Mouse (Mus musculus) retina, adult 2 months (tissue): ENCODE data around the gene Dazap1.
A peak's percentile ranks its signal among the peaks of the same experiment; 100 is the strongest.

ENCODE experiments used
- DNase-seq: peaks from one replicate; pipeline ENCODE4 v3.0.0-alpha.2; 2012; ENCODE audit warnings: low read depth, low spot score

The Dazap1 gene

DNA sequence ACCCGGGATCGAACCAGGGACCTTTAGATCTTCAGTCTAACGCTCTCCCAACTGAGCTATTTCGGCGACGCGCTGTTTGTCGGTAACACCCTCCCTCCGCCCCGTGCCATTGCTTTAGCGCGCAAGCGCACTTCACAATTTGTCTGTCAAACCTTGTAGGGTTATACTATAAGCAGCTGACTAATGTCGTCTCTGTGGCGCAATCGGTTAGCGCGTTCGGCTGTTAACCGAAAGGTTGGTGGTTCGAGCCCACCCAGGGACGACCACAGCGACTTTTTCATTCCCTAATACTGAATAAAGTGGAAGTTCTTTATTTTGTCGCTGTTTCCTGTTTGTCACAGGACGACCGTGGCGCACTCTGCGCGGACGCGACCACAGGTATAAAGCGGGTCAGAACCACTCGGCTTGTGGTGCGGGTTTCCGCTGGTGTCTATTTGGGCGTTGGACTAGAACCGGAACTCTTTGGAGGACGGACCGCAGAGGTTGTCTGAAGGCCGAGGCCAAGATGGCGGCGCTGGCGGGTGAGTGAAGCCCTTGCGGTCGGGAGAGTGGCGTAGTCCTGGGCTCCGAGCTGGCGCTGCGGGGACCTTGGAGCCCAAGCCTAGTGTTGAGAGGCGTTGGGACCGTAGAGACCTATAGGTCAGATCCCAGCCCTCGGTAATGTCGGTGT is 12.2 kb upstream of the Dazap1 start, which contains the start of gene Ndufs7:
Gene Ndufs7 (plus strand): TSS at position 151 of the 670 bp plus-strand sequence.
- peak; percentile 94 for DNase-seq

DNA sequence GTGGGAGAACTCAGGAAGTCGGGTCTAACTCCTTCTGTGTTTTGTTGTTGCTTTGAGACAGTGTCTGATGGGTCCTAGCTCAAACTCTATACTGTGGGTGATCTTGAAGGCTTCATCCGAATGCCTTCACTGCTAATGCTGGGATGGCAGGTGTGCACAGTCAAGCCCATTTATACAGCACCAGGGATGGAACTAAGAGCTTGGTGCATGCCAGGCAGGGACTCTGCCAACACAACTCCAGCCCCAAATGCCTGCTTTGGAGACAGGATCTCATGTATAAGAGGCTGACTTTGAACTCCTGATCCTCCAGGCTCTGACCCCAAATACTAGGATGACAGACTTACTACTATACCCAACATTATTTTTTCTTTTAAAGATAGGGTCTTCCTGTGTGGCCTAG is 11.2 kb upstream of the Dazap1 start:
- no peak for DNase-seq

DNA sequence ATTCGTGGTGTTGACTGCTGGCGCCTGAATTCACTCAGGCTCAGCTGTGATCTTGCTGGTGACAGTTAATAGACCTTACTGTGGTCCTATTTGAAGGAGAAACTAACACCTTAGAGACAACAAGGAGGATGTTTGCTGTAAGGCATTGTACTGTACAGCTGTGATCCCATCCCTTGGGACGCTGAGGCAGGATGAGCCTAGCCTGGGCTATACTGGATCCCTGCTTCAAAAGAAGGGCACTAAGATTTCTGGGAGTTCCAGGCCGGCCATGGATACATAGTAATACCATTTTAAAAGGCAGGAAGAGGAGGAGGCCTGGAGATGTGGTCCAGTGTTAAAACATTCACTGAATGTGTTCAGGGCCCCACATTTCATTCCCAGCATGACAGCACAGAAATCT is 10.7 kb upstream of the Dazap1 start:
- no peak for DNase-seq

DNA sequence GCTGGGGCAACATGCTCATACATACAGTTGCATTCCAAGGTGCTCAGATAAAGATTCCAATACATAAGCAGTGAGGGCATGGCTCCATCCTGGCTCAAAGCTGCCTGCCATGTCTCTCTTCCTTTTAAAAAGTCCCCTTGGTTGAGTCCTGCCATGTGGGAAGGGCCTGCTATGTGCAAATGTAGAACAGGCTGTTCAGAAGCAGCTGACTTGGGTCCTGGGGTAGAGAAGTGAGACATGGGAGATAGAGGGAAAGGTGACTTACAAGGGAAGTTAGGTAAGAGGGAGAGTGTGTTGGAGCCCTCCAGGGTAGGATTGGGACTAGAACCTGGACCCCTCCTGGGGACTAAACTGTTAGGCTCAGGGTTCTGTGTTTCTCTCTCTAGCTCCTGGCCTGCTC is 9.3 kb upstream of the Dazap1 start:
- DNase-seq: no peak

DNA sequence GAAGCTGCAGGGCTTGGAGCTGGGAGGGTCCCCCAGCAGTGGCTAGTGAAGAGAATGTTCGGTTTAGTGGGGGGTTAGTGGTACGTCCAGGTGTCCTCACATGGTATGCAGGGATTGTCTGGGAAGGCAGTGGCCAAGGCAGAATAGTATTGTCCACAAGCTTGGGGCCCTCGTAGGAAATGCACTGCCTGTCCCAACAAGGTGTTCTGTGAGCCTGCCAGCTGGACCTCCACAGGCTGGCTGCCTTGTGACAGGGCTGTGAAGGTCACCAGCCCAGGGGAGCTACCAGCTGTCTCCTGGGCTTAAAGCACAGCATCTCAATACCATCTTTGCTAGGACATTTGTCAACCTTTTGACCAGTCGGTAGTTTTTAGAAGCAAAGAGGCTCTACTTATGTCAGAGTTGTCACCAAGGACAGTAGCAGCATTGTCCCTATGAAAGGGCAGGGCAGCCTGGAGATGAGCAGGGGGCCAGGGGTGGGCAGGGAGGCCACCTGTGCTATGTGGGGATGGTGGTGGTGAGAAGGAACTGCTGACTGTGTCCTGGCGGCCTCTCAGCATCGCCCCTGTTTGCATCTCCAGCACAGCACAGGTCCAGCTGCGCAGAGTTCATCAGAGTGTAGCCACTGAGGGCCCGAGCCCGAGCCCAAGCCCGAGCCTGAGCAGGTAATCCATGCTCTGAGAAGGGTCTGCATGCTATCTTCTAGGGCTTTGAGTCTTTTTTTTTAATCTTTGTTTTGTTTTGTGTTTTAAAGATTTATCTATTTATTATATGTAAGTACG is 8.6 kb upstream of the Dazap1 start:
- DNase-seq: no peak

DNA sequence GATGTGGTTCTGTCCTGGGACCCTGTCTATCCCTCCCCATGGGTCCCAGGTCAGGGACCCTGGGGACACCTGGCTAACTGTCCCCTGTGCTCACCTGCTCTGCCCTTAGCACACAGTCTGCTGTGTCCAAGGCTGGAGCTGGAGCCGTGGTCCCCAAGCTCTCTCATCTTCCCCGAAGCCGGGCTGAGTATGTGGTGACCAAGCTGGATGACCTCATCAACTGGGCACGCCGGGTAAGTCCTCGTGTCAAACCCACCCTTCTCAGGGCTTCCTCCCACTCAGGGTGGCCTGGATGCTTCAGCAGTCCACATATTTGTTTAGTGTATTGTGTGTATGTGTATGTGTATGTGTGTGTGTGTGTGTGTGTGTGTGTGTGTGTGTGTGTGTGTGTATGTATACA is 7.7 kb upstream of the Dazap1 start:
- no peak for DNase-seq

DNA sequence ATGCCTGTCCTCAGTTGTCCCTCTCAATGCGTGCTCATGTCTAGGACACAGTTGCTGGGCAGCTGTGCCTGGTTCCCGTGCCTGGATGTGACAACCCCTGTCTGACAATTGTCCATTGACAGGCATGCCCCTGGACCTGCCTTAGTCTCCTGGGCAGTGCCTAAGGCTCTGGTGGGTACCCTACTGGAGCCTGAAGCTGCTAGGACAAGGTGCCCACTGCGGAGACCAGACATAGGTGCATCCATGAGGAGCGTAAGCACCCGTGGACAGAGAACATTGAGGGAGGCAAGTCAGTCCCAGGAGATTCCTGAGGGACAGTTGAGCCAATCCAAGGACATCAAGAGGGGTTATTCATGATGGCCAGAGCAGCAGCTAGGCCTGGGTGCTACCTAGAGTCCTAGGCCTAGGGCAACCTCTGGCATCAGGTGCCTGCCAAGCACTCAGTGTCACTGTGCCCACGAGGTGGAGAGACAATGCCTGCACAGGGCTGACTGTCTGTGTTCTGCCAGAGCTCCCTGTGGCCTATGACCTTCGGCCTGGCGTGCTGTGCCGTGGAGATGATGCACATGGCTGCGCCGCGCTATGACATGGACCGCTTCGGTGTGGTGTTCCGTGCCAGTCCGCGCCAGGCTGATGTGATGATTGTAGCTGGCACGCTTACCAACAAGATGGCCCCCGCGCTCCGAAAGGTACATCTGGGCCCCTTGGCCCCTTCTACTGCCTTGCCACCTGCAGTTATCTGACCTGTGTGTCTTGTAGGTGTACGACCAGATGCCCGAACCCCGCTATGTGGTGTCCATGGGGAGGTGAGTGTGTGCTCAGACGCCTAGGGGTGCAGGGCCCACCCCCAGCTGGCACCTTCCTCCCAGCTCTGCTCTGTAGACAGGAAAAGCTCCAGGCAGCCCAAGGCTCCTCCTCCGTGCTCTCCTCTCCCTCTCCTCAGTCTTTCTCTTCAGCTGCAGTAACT is 6.7 kb upstream of the Dazap1 start:
- DNase-seq: no peak

DNA sequence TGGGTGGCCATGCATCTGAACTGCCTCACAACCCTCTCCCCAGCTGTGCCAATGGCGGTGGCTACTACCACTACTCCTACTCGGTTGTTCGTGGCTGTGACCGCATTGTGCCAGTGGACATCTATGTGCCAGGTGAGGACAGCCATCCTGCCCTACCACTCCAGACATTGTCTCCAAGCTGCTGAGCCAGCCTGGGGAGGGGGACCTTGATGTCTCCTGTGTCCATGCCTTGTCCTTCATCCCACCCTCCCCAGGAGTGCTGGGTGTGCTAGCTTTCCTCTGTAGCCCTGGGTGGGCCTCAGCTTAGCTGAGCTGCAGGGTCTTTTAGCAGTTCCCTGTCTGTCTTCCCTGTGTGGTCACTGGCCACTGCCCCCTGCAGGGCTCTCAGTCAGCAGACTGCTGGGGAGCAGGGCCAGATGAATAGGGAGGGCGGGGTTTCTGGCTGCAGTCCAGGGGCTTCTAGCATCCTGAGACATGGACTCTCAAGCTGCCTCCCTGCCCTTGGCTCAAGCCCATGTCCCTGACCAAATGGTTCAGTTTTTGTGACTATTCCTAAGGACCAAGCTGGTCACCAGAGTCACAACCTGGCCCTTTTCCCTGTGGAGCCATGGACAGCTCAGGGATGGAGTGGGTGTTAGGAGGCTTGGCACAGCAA is 5.3 kb upstream of the Dazap1 start:
- DNase-seq: no peak

DNA sequence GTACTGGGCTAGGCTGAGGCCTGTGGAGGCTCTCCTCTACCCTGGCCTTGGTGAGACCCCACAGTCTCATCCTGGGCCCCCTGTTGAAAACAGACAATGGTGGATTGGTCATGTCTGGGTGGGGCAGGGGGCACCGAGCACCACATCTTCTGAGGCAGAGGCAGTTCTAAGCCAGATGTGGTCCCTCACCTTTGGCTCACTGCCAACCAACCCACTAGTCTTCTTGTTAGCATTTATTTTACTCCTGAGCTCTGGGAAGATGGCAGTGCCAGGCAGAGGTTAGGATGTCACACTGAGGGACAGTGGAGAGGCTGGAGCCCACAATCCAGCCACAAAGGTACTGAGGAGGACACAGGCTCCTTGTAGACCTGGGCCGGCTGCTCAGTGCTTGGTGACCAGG is 3.4 kb upstream of the Dazap1 start:
- no peak for DNase-seq

DNA sequence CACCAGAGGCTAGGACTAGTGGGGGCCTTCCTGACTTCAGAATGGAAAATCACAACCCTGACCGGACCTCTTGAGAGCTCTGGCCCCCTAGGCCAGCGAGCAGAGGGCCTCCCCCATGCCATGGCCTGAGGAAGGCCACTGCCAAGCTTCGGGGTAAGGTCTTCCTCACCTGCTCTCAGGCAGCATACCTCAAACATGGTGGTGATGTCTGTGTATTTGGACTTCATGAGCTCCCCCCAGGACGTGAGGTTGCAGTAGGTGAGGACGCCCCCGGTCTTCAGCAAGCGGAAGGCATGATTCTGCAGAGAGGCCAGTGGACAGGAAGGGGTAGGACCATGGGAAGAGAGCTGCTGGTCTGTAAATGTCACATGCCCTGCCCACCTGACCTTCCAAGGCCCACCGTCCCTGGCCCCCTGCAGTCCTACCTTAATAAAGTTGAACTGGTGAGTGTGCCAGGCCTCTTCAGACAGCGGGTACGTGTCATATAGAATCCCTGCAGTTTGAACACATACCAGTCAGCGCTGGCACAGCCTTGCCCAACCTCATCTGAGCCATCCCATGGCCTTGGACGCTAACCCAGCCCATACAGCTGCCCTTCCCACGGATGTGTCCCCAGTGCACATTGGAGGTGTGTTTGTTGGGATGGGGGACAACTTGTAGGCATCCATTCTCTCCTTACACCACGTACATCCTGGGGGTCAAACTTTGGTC is 2.4 kb upstream of the Dazap1 start:
- DNase-seq: no peak

DNA sequence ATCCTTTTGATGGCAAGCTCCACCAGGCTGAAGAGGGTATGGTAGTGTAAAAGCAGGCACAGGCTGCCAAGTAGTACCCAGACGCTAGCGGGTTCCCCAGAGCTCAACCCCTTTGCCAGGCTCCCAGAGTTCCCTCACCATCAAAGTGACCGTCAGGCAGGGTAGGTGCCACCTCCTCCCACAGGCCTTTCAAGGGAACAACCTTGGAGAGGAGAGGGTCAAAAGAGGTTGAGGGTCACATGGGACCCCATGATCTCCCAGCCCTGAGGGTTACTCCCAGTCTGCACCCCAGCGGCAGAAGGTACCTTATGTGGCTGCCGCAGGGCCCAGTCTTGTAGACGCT is 1.9 kb upstream of the Dazap1 start:
- no peak for DNase-seq

DNA sequence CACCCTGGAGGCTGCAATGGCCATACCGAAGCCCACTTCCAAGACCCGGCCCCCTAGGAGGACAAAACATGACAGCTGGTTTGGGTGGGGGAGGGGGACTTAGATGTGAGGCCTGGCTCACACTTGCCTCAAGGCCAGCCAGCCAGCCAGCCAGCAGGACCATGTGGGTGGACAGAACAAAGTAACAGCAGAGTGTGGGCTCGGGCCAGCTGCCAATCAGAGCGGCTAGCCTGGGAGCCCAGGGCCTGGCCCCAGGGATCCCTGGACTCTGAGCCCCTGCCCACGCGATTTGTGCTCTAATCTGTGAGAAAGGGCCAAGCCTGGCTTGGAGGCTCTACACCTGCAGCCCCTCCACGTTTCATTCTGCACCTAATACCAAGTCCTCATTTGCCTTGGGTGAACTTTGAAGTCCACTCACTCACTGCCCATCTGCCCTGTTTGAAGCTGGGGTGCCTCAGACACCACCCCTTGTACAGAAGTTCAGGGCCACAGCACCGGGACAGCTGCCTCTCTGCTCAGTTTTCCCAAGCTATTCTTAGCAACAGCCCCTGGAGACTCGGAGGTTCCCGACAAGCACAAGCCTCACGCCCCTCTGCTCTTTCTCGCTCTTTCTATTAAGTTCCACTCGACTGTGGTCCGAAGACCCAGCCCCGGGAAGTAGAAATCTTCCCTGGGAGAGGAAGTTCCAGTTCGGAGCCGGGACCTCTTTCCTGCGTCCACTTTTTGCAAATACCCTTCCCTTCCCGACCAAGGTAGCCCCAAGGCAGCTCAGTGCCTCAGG is 1.2 kb upstream of the Dazap1 start:
- no peak for DNase-seq

DNA sequence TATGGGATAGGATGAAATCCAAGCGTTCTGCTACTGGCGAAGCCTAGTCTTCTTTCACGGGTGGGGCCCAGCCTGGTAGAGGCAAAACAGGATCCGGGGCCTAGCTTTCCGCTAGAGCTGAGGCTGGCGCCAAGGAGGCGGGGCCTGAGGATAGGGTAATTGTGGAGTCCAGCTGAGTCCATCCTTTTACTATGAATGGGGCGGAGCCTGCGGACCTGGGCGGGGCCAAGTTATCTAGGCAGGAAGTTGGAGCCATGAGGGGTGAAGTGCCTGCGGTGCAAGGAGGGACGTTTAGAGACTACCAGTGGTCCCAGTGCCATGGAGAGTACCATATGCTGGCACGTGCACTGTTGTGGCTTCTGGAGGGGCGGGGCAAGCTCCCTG is 291 bp downstream of the Dazap1 start:
- no peak for DNase-seq

DNA sequence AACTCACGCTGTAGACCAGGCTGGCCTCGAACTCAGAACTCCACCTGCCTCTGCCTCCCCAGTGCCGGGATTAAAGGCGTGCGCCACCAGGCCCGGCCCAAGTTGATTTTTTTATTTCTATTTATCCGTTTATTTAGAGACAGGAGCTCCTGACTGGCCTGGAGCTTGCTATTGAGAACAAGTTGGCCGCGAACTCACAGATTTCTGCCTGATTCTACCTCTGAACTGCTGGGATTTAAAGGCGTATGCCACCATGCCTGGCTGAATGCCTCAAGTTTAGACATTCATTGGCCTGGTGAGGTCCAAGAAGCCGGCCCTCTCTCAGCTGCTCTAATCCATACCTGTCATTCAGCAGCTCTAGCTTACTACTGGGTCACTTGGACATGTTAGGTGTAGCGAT is 883 bp downstream of the Dazap1 start:
- DNase-seq: no peak

DNA sequence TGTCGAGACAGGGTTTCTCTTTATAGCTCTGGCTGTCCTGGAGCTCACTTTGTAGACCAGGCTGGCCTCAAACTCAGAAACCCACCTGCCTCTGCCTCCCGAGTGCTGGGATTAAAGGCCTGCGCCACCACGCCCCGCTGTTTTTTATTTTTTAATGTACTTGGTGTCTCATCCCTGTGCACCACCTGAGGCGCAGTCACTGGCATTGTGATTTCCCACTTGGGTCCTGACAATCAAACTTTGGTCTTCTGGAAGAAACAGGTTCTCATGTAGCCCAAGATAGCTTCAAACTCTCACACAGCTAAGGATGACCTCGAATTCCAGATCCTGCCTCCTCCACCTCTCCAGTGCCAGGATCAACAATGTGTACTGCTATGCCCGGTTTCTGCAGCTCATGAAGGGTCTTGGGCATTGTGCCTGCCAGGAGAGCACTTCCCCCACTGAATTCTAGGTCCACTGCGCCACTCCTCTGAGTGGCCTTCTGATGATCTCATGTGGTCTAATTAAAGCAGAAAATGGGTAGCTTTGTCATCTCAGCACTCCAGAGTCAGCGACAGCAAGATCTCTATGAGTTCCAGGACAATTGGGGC is 1.6 kb downstream of the Dazap1 start:
- DNase-seq: no peak

DNA sequence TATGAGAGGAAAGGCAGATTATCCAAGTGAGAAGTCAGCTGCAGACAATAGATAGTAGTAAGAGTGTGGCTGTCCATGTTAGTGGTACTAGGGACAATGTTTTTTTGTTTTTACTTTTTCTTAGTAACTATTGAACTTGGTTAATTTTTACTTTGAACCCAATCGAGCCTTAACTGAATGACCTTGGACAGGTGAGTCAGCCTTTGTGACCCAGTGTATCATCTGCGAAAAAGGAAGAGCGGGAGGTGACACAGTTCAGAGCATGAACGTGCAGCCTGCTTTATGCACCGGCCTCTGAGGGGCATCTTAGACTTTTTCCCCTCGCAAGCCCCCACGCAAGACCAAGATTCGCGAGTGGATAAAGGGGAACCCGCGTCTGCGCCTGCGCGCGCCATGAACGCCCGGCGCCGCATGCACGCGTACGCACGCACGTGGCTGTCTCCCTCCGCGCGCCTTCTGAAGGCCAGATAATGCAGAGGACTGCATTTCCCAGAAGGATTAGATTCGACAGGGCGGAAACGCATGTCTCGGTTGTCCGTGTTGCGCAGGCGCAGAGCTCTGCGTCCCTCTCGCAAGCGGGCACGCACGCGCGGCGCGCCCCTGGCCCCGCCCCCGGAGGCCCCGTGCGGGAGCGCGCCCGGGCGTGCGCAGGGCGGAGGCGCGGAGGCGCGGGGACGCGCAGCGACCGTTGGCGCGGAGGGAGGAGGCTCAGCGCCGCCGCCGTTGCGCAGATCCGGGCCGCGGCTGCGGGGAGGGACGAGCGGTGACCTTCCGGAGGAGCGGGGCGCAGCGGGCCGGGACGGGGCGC is 3.3 kb downstream of the Dazap1 start:
- peak; percentile 99 for DNase-seq

DNA sequence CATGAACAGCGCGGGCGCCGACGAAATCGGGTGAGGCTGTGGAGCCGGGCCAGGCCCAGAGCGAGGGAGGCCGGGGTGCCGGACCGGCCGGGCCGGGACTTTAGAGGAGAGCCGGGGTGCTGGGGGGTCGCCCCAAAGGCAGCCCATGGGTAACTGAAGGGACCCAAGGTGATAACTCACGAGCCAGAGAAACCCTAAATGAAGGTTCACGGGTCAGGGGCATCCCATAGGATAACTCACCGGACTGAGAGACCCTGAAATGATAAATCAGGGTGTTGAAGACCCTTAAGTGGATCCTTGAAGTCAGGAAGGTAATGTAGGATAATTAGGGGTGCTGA is 3.8 kb downstream of the Dazap1 start:
- no peak for DNase-seq

DNA sequence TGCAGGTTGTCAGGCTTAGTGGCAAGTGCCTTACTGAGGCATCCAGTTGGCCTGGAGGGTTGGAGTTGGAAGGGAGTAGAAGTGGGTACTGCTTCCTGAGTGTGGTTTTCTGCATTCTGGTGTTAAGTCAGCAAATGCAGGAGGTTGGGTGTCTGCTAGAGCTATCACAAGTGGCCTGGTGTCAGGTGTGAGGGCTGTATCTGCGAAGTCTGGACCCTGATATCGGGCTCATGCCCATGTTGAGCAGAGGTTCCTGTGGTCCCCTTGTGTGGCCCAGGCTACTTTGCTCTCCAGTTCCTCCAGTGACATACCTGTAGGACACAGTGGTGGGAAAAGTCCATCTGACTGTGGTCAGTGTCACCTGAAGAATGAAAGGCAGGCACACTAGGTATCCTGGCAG is 8.8 kb downstream of the Dazap1 start:
- no peak for DNase-seq

DNA sequence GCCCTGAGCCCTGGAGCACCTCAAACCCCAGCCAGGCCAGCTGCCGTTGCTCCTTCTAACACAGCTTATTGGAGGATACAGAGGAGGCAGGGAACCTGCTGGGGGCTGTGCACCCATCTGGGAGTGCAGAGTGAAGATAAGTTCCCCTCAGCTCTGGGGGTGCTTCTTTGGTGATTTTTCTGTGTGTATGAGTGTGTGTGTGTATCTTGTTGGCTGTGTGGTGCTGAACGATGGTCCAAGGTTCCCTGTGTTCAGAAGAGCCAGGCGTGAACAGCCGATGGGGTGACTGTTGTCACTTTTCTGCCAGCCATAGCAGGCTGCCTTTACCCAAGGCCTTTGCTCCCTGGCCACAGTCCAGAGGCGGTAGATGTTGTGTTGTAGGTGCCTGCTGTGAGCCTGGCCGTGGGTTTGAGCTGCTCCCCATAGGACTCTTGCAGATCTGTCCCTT is 9.5 kb downstream of the Dazap1 start:
- DNase-seq: no peak
